Mouse (Mus musculus): ENCODE results near the gene Tbc1d2b.

DNA sequence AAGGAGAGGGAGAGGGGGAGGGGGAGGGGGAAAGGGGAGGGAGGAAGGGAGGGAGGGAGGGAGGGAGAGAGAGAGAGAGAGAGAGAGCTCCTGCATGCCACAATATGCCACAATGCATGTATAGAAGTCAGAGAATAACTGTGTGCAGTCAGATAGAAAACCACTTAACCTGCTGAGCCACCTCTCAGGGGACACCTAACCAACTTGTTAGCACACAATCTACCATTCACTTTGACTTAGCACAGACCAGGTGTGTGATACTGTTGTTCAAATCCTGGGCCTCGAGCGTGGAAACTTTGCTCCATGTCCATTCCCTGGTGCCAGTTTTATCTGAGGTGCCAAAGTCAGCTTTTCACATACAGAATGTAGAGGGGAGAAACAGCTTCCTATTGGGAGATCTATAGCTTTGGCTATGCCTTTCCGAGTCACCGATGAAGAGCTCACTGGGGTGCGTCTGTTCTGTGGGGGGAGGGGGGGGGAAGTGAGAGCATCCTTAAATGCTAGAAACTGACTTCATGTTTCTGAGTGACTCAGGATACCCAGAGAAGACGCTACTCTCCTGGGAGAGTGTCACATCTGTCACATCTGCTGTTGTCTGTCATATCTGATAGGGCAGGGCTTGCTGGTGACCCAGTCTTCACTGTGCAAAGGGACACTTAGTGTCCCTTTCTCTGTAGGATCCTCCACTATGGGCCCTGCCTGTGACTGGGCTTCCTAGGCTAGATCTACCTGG lies 88.8 kb downstream of the Tbc1d2b start:
- TF ChIP-seq POLR2A (IDR thresholded peaks at IDR 0.05; ENCODE audit: insufficient read length, low read depth), result no peak
- TF ChIP-seq E2F4 (IDR thresholded peaks at IDR 0.05; ENCODE audit: insufficient read depth), result no peak
- no peak for TF ChIP-seq USF1 (IDR thresholded peaks at IDR 0.05; ENCODE audit: low read depth)
- no peak for TF ChIP-seq CEBPB (IDR thresholded peaks at IDR 0.05; ENCODE audit: insufficient read depth, poor library complexity, severe bottlenecking)
- TF ChIP-seq MAX (IDR thresholded peaks at IDR 0.05; ENCODE audit: low read depth), result no peak
- peak in 2 of 3 experiments; percentile 50 to 88 for TF ChIP-seq MYOD1 (IDR thresholded peaks at IDR 0.05; ENCODE audit: control insufficient read depth in 1 of 3, insufficient read length in 2 of 3, low read depth in 2 of 3)
- no peak for TF ChIP-seq TCF12 (IDR thresholded peaks at IDR 0.05; ENCODE audit: insufficient read depth, poor library complexity, severe bottlenecking)
